Mouse (Mus musculus): ENCODE results near the gene Fahd1. TPM values are rescaled to one million over a fixed set of nuclear protein-coding genes. Genes with fewer than 3 reads are reported as not detected.

Fahd1 gene
- polyA plus RNA-seq, 2 experiments = 24.0 to 37.2 TPM

DNA sequence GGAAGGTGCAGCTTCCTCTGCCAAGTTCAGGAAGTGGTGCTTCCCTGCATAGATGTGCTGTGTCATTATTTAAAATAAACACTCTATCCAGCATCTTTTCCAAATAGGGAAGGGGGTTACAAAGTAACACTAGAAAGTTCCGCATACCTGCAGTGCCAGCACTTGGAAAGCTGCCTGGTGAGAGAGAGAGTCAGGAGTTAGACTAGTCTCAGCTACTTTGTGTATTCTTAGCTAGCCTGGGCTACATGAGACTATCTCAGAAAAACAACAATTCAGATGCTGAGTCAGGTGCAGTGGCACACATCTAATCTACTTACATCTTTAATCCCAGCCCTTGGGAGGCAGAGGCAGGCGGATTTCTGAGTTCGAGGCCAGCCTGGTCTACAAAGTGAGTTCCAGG is 11.6 kb upstream of the Fahd1 start:
- no peak for TF ChIP-seq EP300 (IDR thresholded peaks at IDR 0.05; ENCODE audit: low read depth)
- no peak for TF ChIP-seq CTCF (IDR thresholded peaks at IDR 0.05; ENCODE audit: low read depth)
- ATAC-seq (ENCODE audit: insufficient read depth) = no peak
- no peaks in the 10 kb centered on the region for H3K27me3 ChIP-seq (ENCODE audit: control insufficient read depth, insufficient read depth, low read length)
- H3K9ac ChIP-seq (replicated peaks) = no peak overlapping the region
- no peak for DNase-seq (ENCODE audit: low read depth in 3 of 3, low spot score in 3 of 3)
- no peak overlapping the region for H3K4me2 ChIP-seq (ENCODE audit: low read depth)
- H3K27ac ChIP-seq = no peak overlapping the region
- H3K4me1 ChIP-seq (replicated peaks; ENCODE audit: control insufficient read depth in 2 of 2, insufficient read depth in 2 of 2, low read length in 1 of 2) = peaks cover 22 to 34% of the 10 kb centered on the region in 2 experiments
- no peaks in the 10 kb centered on the region for H3K9me3 ChIP-seq (ENCODE audit: control insufficient read depth, low read length)
- 85% methylated on average over 3 of the region's 3 CpGs for WGBS (ENCODE audit: insufficient replicate concordance)
- H3K4me3 ChIP-seq (ENCODE audit: insufficient read depth in 1 of 2, low read depth in 2 of 2, low read length in 2 of 2) = no peak overlapping the region
- peaks cover 31% of the 10 kb centered on the region for H3K36me3 ChIP-seq (replicated peaks; ENCODE audit: control insufficient read depth, insufficient read depth, low read depth)

DNA sequence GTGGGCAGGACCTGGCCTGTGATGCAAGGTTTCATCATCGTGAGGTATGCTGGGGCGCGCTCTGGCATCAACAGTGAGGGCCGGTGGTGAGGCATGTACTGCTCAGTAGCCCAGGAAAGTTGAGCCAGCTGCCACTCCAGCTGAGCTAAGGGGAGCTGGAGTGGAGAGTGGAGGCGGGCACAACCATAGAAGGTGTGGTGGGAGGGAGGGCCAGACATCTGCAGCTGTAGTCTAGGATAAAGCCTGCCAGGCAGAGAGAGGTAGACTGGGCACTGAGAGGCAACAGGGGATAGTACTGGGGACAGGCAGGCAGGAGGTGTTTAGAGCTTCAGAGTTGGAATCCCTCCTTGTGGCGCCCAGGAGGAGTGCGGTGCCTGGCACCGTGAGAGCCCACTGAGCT is 9.9 kb upstream of the Fahd1 start:
- Histone ChIP-seq H3K4me1 (replicated peaks; ENCODE audit: control insufficient read depth in 2 of 2, insufficient read depth in 2 of 2, low read length in 1 of 2) (peaks cover 22 to 34% of the 10 kb centered on the region in 2 experiments), H3K9ac (replicated peaks) (peak overlapping the region; percentile 0; the same call in 1 of the 2 replicates), H3K9me3 (ENCODE audit: control insufficient read depth, low read length) (no peaks in the 10 kb centered on the region), H3K4me3 (ENCODE audit: insufficient read depth in 1 of 2, low read depth in 2 of 2, low read length in 2 of 2) (no peak overlapping the region), H3K27me3 (ENCODE audit: control insufficient read depth, insufficient read depth, low read length) (no peaks in the 10 kb centered on the region), H3K4me2 (ENCODE audit: low read depth) (peak overlapping the region; percentile 36), H3K36me3 (replicated peaks; ENCODE audit: control insufficient read depth, insufficient read depth, low read depth) (peaks cover 36% of the 10 kb centered on the region), H3K27ac (peak overlapping the region; percentile 69)
- DNase-seq (ENCODE audit: low read depth in 3 of 3, low spot score in 3 of 3) = no peak
- 0 out of 2 replicates have a peak, but pooled peaks have one; percentile 36 for TF ChIP-seq CTCF (IDR thresholded peaks at IDR 0.05; ENCODE audit: low read depth)
- no peak for TF ChIP-seq EP300 (IDR thresholded peaks at IDR 0.05; ENCODE audit: low read depth)
- 83% methylated on average over 8 of the region's 8 CpGs for WGBS (ENCODE audit: insufficient replicate concordance)
- ATAC-seq (ENCODE audit: insufficient read depth) = peak; percentile 63

DNA sequence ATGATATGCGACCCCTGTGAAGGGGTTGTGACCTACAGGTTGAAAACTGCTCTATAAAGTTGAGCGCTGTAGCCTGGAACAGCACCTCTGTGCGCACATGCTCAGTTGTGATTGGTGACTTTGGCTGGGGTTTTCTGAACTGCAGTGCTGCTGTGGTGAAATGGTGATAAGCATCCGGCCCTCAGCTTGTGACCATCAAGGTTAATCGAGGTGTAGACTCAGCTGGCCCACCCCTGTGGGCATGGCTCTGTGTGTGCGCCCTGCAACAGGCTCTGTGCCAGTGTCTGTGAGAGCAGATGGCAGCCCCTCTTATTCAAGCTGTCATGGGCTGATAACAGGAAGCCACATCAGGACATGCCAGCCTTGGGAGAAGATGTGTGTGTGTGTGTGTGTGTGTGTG is 8.8 kb upstream of the Fahd1 start:
- ATAC-seq (ENCODE audit: insufficient read depth) = peak; percentile 95
- H3K36me3 ChIP-seq (replicated peaks; ENCODE audit: control insufficient read depth, insufficient read depth, low read depth) = peaks cover 39% of the 10 kb centered on the region
- H3K4me2 ChIP-seq (ENCODE audit: low read depth) = peak overlapping the region; percentile 44
- H3K27me3 ChIP-seq (ENCODE audit: control insufficient read depth, insufficient read depth, low read length) = no peaks in the 10 kb centered on the region
- no peak overlapping the region for H3K4me3 ChIP-seq (ENCODE audit: insufficient read depth in 1 of 2, low read depth in 2 of 2, low read length in 2 of 2)
- peak overlapping the region; percentile 48 for H3K9ac ChIP-seq (replicated peaks)
- H3K4me1 ChIP-seq (replicated peaks; ENCODE audit: control insufficient read depth in 2 of 2, insufficient read depth in 2 of 2, low read length in 1 of 2) = peaks cover 22 to 34% of the 10 kb centered on the region in 2 experiments
- no peaks in the 10 kb centered on the region for H3K9me3 ChIP-seq (ENCODE audit: control insufficient read depth, low read length)
- 38% methylated on average over 6 of the region's 6 CpGs for WGBS (ENCODE audit: insufficient replicate concordance)
- peak overlapping the region; percentile 69 for H3K27ac ChIP-seq
- peak; percentile 85 to 91 (median 90) for DNase-seq (ENCODE audit: low read depth in 3 of 3, low spot score in 3 of 3)
- TF ChIP-seq EP300 (IDR thresholded peaks at IDR 0.05; ENCODE audit: low read depth) (peak; percentile 91), CTCF (IDR thresholded peaks at IDR 0.05; ENCODE audit: low read depth) (no peak; the same call in 1 of the 2 replicates)

DNA sequence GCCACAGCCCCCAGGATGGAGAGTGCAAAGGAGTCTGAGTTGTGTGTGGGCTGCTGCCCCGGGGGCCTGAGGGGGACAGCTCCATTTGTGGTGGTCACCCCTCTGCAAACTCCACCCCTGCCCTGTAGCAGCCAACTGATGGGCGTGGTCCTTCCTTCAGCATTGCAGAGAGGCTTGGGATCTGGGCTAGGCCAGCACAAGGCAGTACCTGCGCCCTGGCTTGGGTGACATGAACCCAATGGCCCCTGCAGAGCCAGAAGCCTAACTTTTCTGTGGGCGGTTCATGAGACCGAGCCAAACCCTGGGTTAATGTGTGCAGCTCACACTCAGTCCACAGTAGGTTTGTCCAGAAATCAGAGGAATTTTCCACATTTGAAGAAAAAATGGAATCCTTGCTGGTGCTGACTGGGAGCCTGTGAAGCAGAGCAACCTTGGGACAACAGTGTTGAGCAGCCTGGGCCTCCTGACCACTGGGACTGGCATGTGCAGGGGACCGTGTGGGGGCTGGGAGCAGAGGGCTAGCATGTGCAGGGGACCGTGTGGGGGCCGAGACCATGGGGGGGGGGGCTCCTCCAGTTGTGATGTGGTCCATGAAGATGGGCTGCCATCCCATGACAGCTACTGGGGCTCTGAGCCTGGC is 7.8 kb upstream of the Fahd1 start:
- Histone ChIP-seq H3K4me3 (ENCODE audit: insufficient read depth in 1 of 2, low read depth in 2 of 2, low read length in 2 of 2) (no peak overlapping the region), H3K36me3 (replicated peaks; ENCODE audit: control insufficient read depth, insufficient read depth, low read depth) (peaks cover 43% of the 10 kb centered on the region), H3K27ac (peak overlapping the region; percentile 69), H3K9me3 (ENCODE audit: control insufficient read depth, low read length) (no peaks in the 10 kb centered on the region), H3K4me2 (ENCODE audit: low read depth) (peak overlapping the region; percentile 44), H3K9ac (replicated peaks) (peak overlapping the region; percentile 21), H3K4me1 (replicated peaks; ENCODE audit: control insufficient read depth in 2 of 2, insufficient read depth in 2 of 2, low read length in 1 of 2) (peaks cover 22 to 34% of the 10 kb centered on the region in 2 experiments), H3K27me3 (ENCODE audit: control insufficient read depth, insufficient read depth, low read length) (no peaks in the 10 kb centered on the region)
- ATAC-seq (ENCODE audit: insufficient read depth) (no peak), DNase-seq (ENCODE audit: low read depth in 3 of 3, low spot score in 3 of 3) (no peak)
- WGBS (ENCODE audit: insufficient replicate concordance) = 76% methylated on average over 8 of the region's 8 CpGs
- no peak for TF ChIP-seq CTCF (IDR thresholded peaks at IDR 0.05; ENCODE audit: low read depth)
- no peak for TF ChIP-seq EP300 (IDR thresholded peaks at IDR 0.05; ENCODE audit: low read depth)

DNA sequence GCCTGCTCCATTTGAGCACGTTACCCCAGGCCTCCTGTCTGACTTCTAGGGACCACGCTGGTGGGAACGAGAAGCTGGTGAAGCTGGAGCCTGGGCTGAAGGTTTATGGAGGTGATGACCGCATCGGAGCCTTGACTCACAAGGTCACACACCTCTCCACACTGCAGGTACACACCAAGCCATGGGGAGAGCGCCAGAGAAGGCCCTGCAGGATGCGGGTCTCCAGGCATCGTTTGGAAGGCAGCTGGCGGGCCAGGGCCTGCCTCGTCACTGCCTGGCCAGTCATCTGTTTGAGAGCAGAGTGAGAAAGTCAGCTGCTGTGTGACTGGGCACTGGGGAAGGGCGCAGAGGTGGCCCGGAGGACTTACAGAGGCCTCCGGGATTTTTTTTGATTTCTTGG is 6.4 kb upstream of the Fahd1 start:
- no peak overlapping the region for H3K27ac ChIP-seq
- no peak for TF ChIP-seq EP300 (IDR thresholded peaks at IDR 0.05; ENCODE audit: low read depth)
- no peak for TF ChIP-seq CTCF (IDR thresholded peaks at IDR 0.05; ENCODE audit: low read depth)

More for the DNA sequence above, 6.4 kb upstream of the Fahd1 start:
- Histone ChIP-seq H3K4me2 (ENCODE audit: low read depth) (no peak overlapping the region), H3K4me1 (replicated peaks; ENCODE audit: control insufficient read depth in 2 of 2, insufficient read depth in 2 of 2, low read length in 1 of 2) (peaks cover 25 to 38% of the 10 kb centered on the region in 2 experiments), H3K36me3 (replicated peaks; ENCODE audit: control insufficient read depth, insufficient read depth, low read depth) (peaks cover 36% of the 10 kb centered on the region), H3K27me3 (ENCODE audit: control insufficient read depth, insufficient read depth, low read length) (no peaks in the 10 kb centered on the region), H3K9me3 (ENCODE audit: control insufficient read depth, low read length) (no peaks in the 10 kb centered on the region), H3K9ac (replicated peaks) (no peak overlapping the region), H3K4me3 (ENCODE audit: insufficient read depth in 1 of 2, low read depth in 2 of 2, low read length in 2 of 2) (no peak overlapping the region)
- 91% methylated on average over 13 of the region's 13 CpGs for WGBS (ENCODE audit: insufficient replicate concordance)
- no peak for ATAC-seq (ENCODE audit: insufficient read depth)
- DNase-seq (ENCODE audit: low read depth in 3 of 3, low spot score in 3 of 3) = no peak

Measured in liver, embryonic 14.5 days (tissue).